Mouse (Mus musculus) heart, postnatal 25 days (tissue): ENCODE measurements around the gene 9130019O22Rik. TPM values are rescaled to one million over a fixed set of nuclear protein-coding genes. Genes with fewer than 3 reads are reported as not detected.
"Not testable (repeated sequence)": the region's sequence is repeated elsewhere in the genome, so short reads cannot be mapped to it uniquely, and the experiment has no call there.

Experiments
- DNase-seq: peaks from one replicate; pipeline ENCODE4 v3.0.0; 2022; ENCODE audit warnings: low spot score
- intact Hi-C: fragments of 180-260 bp; cut with DNase I; formaldehyde crosslinking; loops from one replicate; pipeline ENCODE4 v1.15.1; 2025
- total RNA-seq, 2 experiments: library from RNA; stranded (reverse); gene quantifications; 2 replicates each; pipeline ENCODE4 v1.2.3; 2021

The 9130019O22Rik gene
- total RNA-seq, 2 experiments from 2014 or later, result 2.2 to 2.3 TPM

- DNase-seq, result not testable (repeated sequence)
These were observed 1.4 kb downstream of the 9130019O22Rik start for GRCm38 (mm10) chr7:127385560-127385959.

GRCm38 (mm10) chr7:127378310-127378921 is 8.6 kb downstream of the 9130019O22Rik start:
- intact Hi-C loops, result loop anchor here (2.0 kb wide), 1 partner anchor 30 kb away; no protein-coding TSS in a partner anchor
- no peak for DNase-seq

More at GRCm38 (mm10) chr7:127385560-127385959, 1.4 kb downstream of the 9130019O22Rik start:
- intact Hi-C loops, result not testable (repeated sequence)

GRCm38 (mm10) chr7:127375271-127376245 is 11.4 kb downstream of the 9130019O22Rik start, which contains the start of gene Zfp747:
Zfp747 (minus strand) TSS chr7:127376050.
- DNase-seq, result peak; percentile 86
- intact Hi-C loops, result not testable (repeated sequence)

GRCm38 (mm10) chr7:127371870-127372269 is 15.1 kb downstream of the 9130019O22Rik start:
- intact Hi-C loops, DNase-seq: not testable (repeated sequence)

- intact Hi-C loops, result no loop called here
- DNase-seq, result no peak
These were observed 15.8 kb downstream of the 9130019O22Rik start for GRCm38 (mm10) chr7:127371213-127371612.

GRCm38 (mm10) chr7:127366249-127366648 is 20.7 kb downstream of the 9130019O22Rik start:
- DNase-seq, result no peak
- intact Hi-C loops, result no loop called here

GRCm38 (mm10) chr7:127364166-127364565 is 22.8 kb downstream of the 9130019O22Rik start:
- intact Hi-C loops, result loop anchor here (5.0 kb wide), 2 partner anchors 43 to 118 kb away; partner anchors contain the start of gene Zfp764
- DNase-seq, result no peak

- no peak for DNase-seq
These were observed 23.5 kb downstream of the 9130019O22Rik start for GRCm38 (mm10) chr7:127363475-127363921.

GRCm38 (mm10) chr7:127362418-127362817 is 24.5 kb downstream of the 9130019O22Rik start:
- not testable (repeated sequence) for DNase-seq
- intact Hi-C loops, result loop anchor here (1.0 to 5.0 kb wide), 3 partner anchors 45 to 136 kb away; partner anchors contain the start of gene Zfp764

More at GRCm38 (mm10) chr7:127363475-127363921, 23.5 kb downstream of the 9130019O22Rik start:
- intact Hi-C loops, result loop anchor here (5.0 kb wide), 2 partner anchors 44 to 119 kb away; partner anchors contain the start of gene Zfp764

GRCm38 (mm10) chr7:127361449-127361848 is 25.5 kb downstream of the 9130019O22Rik start:
- DNase-seq, result no peak
- intact Hi-C loops, result loop anchor here (5.0 kb wide), 2 partner anchors 46 to 121 kb away; partner anchors contain the start of gene Zfp764

GRCm38 (mm10) chr7:127360265-127360664 is 26.7 kb downstream of the 9130019O22Rik start:
- intact Hi-C loops, result loop anchor here (5.0 kb wide), 2 partner anchors 47 to 122 kb away; partner anchors contain the start of gene Zfp764
- DNase-seq, result no peak

GRCm38 (mm10) chr7:127358472-127358871 is 28.5 kb downstream of the 9130019O22Rik start:
- intact Hi-C loops, result no loop called here
- no peak for DNase-seq

GRCm38 (mm10) chr7:127357871-127358270 is 29.1 kb downstream of the 9130019O22Rik start:
- intact Hi-C loops, result no loop called here

GRCm38 (mm10) chr7:127355796-127356195 is 31.2 kb downstream of the 9130019O22Rik start:
- no peak for DNase-seq
- intact Hi-C loops, result no loop called here

More at GRCm38 (mm10) chr7:127357871-127358270, 29.1 kb downstream of the 9130019O22Rik start:
- DNase-seq, result no peak

- DNase-seq, result no peak
- intact Hi-C loops, result no loop called here
These were observed 35.5 kb downstream of the 9130019O22Rik start for GRCm38 (mm10) chr7:127351230-127352004.

- intact Hi-C loops, result no loop called here
- no peak for DNase-seq
These were observed 40.3 kb downstream of the 9130019O22Rik start for GRCm38 (mm10) chr7:127346676-127347075.

GRCm38 (mm10) chr7:127345512-127346325 is 41.2 kb downstream of the 9130019O22Rik start, which contains the start of gene Zfp768:
Zfp768 (minus strand) TSS chr7:127345589.
- intact Hi-C loops, result no loop called here
- DNase-seq, result peak; percentile 90

- intact Hi-C loops, result no loop called here
- DNase-seq, result no peak
These were observed 41.9 kb downstream of the 9130019O22Rik start for GRCm38 (mm10) chr7:127345092-127345491.
